Mouse (Mus musculus) Patski (cell line): ENCODE measurements around the gene Tec. TPM values are rescaled to one million over a fixed set of nuclear protein-coding genes. Genes with fewer than 3 reads are reported as not detected.

Source experiments
- ATAC-seq: fragments of 100-300 bp; one replicate; pipeline ENCODE4 v1.8.0; 2021
- CTCF ChIA-PET: fragments of 350-600 bp; sonication (Branson Sonifier 250); formaldehyde crosslinking; loops from one replicate; lab custom pipeline; 2022; ENCODE audit warnings: inconsistent platforms; lab: Charles Lee
- POLR2A ChIA-PET: fragments of 350-600 bp; sonication (Branson Sonifier 250); formaldehyde crosslinking; loops from one replicate; lab custom pipeline; 2022; ENCODE audit warnings: antibody characterized with exemption, inconsistent platforms; lab: Charles Lee
- DNase-seq: peaks from one replicate; pipeline ENCODE4 v3.0.0-alpha.2; 2011; ENCODE audit warnings: low read depth, low spot score
- H3K27me3 ChIP-seq: fragments of 371-371 bp; one replicate; pipeline ENCODE4 v1.5.1; 2021
- CTCF ChIP-seq: fragments of 100-300 bp; IDR thresholded peaks from one replicate; pipeline ENCODE4 v1.5.1; 2021
- in situ Hi-C: fragments of 300-500 bp; cut with MboI; formaldehyde crosslinking; loops from 3 replicates; pipeline ENCODE4 v1.11.1; 2018; ENCODE audit warnings: low pct_unique_long_range_greater_than_20kb, mixed read lengths
- polyA plus RNA-seq: library from polyadenylated mRNA; unstranded; gene quantifications from one replicate; pipeline ENCODE4 v1.2.3, GENCODE M21; 2021

Gene Tec
- polyA plus RNA-seq, 1 experiment from 2014 or later, result 8.3 TPM

DNA sequence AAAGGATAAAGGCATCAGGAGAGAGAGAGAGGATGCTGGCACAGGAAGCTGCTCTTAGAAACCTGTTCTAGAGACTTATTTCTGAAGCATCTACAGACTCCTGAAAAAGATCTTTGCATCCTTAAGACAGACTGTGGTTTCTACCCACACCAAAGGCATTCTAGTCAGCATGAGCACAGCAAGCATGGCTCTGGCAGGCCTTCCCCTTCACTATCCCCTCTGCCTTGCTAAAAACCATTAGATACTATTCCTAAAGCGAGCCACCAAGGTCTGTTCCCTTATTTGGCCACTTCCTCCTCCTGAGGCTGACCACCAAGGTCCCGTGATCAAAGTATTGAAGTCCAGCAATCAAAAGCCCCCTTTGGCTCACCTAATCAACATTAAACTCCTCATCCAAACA, 92.2 kb downstream of the Tec start:
- no peak for TF ChIP-seq CTCF
- DNase-seq, result no peak
- ChIA-PET CTCF (interaction anchor here (1.0 to 1.5 kb wide), 2 partner anchors 8 to 12 kb away, joined by 3 to 5 read pairs; no protein-coding TSS in a partner anchor), POLR2A (interaction anchor here (0.6 kb wide), 1 partner anchor 66 kb away, joined by 3 read pairs; no protein-coding TSS in a partner anchor)
- in situ Hi-C loops, result no loop called here
- H3K27me3 ChIP-seq, result no peaks in the 10 kb centered on the region
- ATAC-seq, result no peak

DNA sequence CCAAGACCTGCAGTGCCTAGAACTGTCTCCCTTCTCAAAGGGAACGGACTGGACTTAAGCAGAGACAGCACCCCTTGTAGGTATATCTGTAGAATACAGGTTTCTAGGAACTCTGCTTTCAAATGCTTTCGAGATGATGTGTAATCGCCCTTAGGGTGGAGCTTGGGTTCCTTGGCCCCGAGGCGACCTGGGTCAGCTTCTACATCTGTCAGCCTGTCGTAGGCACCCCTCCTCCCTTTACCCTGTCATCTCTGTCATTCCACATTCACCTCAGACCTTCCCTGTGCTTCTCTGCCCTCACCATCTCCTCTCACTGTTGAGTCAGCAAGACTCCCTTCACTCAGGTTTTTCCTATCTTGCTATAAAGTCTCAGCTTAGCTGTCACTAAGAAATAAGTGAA, 98.4 kb downstream of the Tec start:
- POLR2A ChIA-PET, result no interaction called here
- DNase-seq (no peak), ATAC-seq (no peak)
- no peak for TF ChIP-seq CTCF
- no peaks in the 10 kb centered on the region for H3K27me3 ChIP-seq
- CTCF ChIA-PET, result interaction anchor here (1.0 to 1.8 kb wide), 2 partner anchors 11 to 15 kb away, joined by 4 read pairs; no protein-coding TSS in a partner anchor
- in situ Hi-C loops, result no loop called here

DNA sequence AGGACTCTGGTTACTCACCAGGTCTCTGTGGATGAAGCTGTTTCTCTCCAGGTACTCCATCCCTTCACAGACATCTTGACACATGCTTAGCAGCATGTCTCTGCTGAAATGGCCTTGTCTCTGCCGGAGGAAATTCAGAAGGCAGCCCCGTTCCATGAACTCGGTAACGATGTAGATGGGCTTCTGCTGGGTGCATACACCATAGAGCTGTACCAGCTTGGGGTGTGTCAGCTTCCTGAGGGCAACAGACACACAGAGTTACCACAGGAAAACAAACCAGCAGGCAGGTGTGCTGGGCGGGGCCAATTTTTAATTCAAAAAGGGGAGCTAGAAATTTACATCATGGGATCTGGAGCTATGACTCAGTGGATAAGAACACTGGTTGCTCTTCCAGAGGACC, 104.7 kb downstream of the Tec start:
- in situ Hi-C loops, result no loop called here
- POLR2A ChIA-PET, result interaction anchor here (0.5 kb wide), 1 partner anchor 231 kb away, joined by 3 read pairs; no protein-coding TSS in a partner anchor
- CTCF ChIA-PET, result interaction anchor here (0.9 kb wide), 1 partner anchor 103 kb away, joined by 3 read pairs; no protein-coding TSS in a partner anchor

DNA sequence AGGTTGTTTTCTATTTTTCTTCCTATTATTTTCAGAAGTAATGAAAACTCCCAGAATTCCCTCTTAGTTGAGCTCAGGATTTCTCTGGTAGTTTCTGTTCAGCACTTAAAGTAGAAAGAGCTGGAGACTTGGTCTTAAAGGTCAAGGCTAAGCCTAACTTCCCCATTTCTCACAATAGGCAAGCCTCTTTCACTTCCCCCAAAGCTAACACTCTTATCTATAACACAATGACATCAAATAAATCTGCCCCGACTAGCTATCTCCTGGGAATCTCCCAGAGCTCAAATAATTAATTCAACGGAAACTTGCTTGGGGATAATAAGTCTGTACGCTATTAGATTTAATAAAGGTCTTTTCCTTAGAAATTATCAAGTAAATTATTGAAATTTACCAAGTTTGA, 105.3 kb downstream of the Tec start:
- no peaks in the 10 kb centered on the region for H3K27me3 ChIP-seq
- TF ChIP-seq CTCF, result no peak
- DNase-seq (no peak), ATAC-seq (no peak)
- ChIA-PET CTCF (interaction anchor here (0.9 kb wide), 1 partner anchor 104 kb away, joined by 3 read pairs; no protein-coding TSS in a partner anchor), POLR2A (interaction anchor here (0.5 kb wide), 1 partner anchor 232 kb away, joined by 3 read pairs; no protein-coding TSS in a partner anchor)
- in situ Hi-C loops, result no loop called here

More for the DNA sequence above, 104.7 kb downstream of the Tec start:
- no peak for TF ChIP-seq CTCF
- DNase-seq (no peak), ATAC-seq (no peak)
- H3K27me3 ChIP-seq, result no peaks in the 10 kb centered on the region

DNA sequence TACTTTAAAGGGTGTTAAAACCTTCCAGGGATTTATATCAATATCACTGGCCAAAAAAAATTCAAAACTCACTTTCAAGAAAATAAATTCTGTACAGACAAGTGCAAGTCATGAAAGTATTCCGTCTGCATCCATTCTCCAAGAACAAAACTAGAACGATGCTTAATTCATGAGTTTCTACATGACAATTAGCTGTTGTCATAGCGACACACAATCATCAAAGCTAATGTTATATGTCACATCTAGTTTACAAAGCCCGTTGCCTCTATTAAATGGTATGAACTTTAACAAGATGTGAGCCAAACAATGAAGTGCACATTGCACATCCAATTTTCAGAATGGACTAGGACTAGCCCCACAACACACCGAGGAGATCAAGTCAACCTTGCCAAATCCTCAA, 106.5 kb downstream of the Tec start:
- in situ Hi-C loops, result no loop called here
- H3K27me3 ChIP-seq, result no peaks in the 10 kb centered on the region
- no peak for TF ChIP-seq CTCF
- ATAC-seq (no peak), DNase-seq (no peak)
- CTCF ChIA-PET, result no interaction called here
- POLR2A ChIA-PET, result interaction anchor here (0.6 kb wide), 1 partner anchor 33 kb away, joined by 3 read pairs; no protein-coding TSS in a partner anchor

DNA sequence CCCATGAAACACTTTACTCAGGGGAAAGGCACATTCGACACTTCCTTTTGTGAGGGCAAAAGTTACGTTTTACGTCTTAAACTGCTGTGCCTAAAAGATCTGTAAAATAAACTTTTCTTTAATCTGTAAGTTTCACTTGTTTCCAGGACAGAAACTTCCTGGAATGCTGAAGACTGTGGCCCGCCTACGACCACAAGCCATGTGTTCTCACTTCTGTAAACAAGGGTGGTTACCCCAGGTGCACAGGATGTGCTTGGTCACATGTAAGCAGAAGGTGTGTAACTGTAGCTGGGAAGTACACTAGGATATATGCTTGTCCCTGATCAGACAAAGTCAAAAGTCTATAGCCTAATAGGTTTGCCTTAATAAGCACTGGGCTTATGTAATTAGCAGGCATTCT, 107.0 kb downstream of the Tec start:
- ChIA-PET CTCF (interaction anchor here (1.1 kb wide), 1 partner anchor 13 kb away, joined by 3 read pairs; no protein-coding TSS in a partner anchor), POLR2A (interaction anchor here (0.6 kb wide), 1 partner anchor 32 kb away, joined by 3 read pairs; no protein-coding TSS in a partner anchor)
- ATAC-seq (no peak), DNase-seq (no peak)
- in situ Hi-C loops, result no loop called here
- no peaks in the 10 kb centered on the region for H3K27me3 ChIP-seq
- TF ChIP-seq CTCF, result no peak

DNA sequence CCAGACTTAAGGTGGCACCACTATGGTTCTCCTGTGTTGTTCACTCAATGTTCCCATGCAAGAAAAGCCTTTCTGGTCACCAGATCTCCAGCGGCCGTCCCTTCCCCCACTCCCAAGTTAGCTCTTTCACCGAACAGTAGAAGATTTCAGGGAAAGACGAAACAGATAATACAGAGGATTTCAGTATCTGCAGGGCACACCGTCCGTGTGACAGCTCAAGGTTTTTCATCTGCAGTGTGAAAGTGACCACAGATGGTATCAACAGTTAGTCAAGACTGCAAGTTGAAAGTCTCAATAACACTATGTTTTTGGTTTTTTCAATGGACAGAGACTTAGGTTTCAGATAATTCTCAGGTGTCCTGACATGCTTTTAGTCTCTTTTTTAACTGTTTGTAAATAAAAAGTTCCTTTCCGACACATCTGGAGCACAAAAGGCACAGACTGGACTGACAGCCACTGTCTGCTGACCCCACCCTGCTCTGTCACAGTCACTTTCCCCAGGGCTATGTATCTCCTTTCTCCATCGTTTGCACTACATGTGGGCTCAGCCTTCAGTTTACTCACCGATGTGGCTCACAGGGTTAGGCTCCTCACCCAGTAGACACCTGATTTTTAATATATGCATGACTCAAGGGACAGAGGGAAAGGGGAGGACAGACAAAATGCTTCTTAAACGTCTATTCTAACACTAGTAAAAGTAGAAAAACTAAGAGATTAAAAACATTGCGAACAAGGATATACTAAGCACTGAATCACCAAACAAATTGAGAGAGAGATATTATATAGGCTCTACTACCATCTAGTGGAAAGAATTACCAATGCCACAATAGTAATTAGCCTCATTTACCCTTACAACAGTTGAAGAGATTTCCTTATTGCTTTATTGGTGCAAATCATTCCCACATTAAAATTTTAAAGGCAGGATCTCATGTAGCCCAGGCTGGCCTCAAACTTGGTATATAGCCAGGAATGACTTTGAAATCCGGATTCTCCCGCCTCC, 109.1 kb downstream of the Tec start:
- no peak for DNase-seq
- ATAC-seq, result peak; percentile 62
- in situ Hi-C loops, result no loop called here
- CTCF ChIA-PET, result interaction anchor here (1.1 to 1.7 kb wide), 7 partner anchors 11 to 408 kb away, joined by 3 to 5 read pairs (median 4); no protein-coding TSS in a partner anchor
- POLR2A ChIA-PET, result no interaction called here
- TF ChIP-seq CTCF, result peak; percentile 53
- H3K27me3 ChIP-seq, result no peaks in the 10 kb centered on the region

DNA sequence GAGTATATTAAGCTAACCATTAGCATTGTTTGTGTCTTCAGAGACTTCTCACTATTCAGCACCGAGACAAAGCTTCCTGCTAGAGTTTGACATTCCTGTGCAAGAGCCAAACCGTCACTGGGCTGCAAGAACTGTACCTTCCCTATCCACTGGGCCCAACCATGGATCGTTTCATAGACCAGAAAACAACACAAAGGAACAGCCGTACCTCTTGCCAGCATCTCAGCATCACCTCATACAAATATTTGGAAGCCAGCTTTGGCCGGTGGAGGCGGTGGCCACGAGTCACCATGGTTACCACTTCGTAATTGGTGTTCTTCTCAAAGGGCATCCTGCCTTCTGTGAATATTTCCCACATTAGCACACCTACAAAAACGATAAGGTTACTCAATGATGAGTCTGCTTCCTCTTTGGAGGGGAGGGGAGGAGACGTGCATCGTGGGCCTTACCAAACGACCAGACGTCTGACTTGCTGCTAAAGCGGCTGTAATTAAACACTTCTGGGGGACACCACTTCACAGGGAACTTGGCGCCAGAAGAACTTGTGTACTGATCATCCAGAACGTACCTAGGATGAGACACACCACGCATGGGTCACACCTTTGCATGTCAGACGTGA, 111.0 kb downstream of the Tec start:
- ATAC-seq (no peak), DNase-seq (no peak)
- H3K27me3 ChIP-seq, result no peaks in the 10 kb centered on the region
- in situ Hi-C loops, result no loop called here
- ChIA-PET CTCF (interaction anchor here (1.0 to 1.7 kb wide), 7 partner anchors 9 to 406 kb away, joined by 3 to 5 read pairs (median 3); no protein-coding TSS in a partner anchor), POLR2A (interaction anchor here (1.1 kb wide), 1 partner anchor 405 kb away, joined by 3 read pairs; no protein-coding TSS in a partner anchor)
- no peak for TF ChIP-seq CTCF

DNA sequence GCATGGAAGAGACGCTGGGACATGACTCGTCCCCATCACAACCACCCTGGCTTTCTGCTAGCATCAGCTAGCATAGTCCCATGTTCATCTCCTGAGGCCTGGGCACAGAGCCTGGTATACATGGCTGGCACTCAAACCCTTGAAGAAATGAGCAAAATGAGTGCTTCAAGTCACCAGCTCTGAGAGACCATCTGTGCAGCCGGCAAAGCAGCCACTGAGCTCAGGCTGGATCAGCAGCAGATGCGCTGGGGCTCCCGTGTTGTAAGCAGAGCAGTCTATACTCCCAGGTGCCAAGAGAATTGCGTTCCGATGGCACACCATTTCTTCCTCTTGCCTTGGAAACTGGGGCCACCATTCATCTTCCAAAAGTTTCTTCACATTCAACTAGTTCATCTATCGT, 112.3 kb downstream of the Tec start:
- TF ChIP-seq CTCF, result no peak
- CTCF ChIA-PET, result interaction anchor here (1.4 to 1.7 kb wide), 2 partner anchors 19 to 25 kb away, joined by 3 read pairs; no protein-coding TSS in a partner anchor
- ATAC-seq (no peak), DNase-seq (no peak)
- POLR2A ChIA-PET, result interaction anchor here (1.1 kb wide), 1 partner anchor 403 kb away, joined by 3 read pairs; no protein-coding TSS in a partner anchor
- in situ Hi-C loops, result no loop called here
- no peaks in the 10 kb centered on the region for H3K27me3 ChIP-seq

DNA sequence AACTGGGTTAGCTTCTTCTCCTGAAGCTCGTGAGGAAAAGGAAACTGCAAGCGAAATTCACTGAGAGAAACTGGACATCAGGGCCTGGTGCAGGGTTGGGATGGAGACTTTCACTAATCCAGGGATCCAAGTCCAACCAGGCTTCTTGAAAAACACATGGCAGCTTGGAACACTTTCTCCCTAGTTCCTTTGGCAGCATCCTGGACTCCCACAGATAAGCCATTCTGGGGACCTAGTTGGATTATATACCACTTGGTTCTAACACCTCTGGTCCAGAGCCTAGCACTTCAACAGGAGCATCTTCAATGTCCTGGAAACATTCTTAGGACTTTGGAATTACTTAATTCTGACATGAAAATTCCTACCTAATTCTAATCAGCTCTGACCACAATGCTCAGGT, 113.2 kb downstream of the Tec start:
- no peak for TF ChIP-seq CTCF
- in situ Hi-C loops, result no loop called here

More for the DNA sequence above, 113.2 kb downstream of the Tec start:
- ATAC-seq (no peak), DNase-seq (no peak)
- CTCF ChIA-PET, result no interaction called here
- POLR2A ChIA-PET, result no interaction called here
- H3K27me3 ChIP-seq, result no peaks in the 10 kb centered on the region
